Mouse (Mus musculus) bone marrow, adult 2 months (tissue): ENCODE results near the gene Trappc3l.
"Not testable (repeated sequence)": the region's sequence is repeated elsewhere in the genome, so short reads cannot be mapped to it uniquely, and the experiment has no call there.

Experiments
- CTCF ChIP-seq: fragments of 200-500 bp; IDR thresholded peaks from 2 replicates; pipeline ENCODE4 v1.5.1; 2011; ENCODE audit warnings: low read length, control low read depth; ENCODE audit not compliant: control insufficient read depth, insufficient read depth
- POLR2A ChIP-seq: fragments of 200-500 bp; IDR thresholded peaks from 2 replicates; pipeline ENCODE4 v1.6.1; 2011; ENCODE audit warnings: low read depth, mild to moderate bottlenecking, control low read depth, low read length, borderline replicate concordance; ENCODE audit not compliant: control insufficient read depth

DNA sequence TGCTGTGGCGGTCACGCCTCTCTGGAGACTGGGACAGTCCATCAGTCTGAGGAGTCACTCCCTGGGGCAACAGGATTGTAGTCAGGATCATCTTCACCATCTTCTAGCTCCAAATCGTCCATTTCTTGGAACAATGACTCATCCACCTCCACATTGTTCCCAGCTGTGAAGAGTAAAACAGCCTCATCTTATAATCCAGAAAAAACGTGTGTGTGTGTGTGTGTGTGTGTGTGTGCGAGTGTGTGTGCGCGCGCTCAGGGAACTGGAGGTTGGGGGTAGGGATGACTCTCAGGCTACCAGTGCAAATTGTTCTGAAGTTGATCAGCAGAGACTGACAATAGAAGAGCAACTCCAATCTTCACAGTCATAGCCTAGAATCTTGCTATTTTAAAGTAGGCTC lies 40.7 kb upstream of the Trappc3l start:
- TF ChIP-seq POLR2A, CTCF: not testable (repeated sequence)
